Mouse (Mus musculus) ES-Bruce4 (cell line): ENCODE measurements around the gene Prrx2. TPM values are rescaled to one million over a fixed set of nuclear protein-coding genes. Genes with fewer than 3 reads are reported as not detected.

Experiments
- H3K27ac ChIP-seq: 2 replicates; pipeline ENCODE4 v1.5.1; 2012; ENCODE audit warnings: low read length, inconsistent platforms; ENCODE audit not compliant: insufficient read depth
- H3K27me3 ChIP-seq: 2 replicates; pipeline ENCODE4 v1.6.1; 2012; ENCODE audit warnings: mild to moderate bottlenecking, low read length, inconsistent platforms; ENCODE audit not compliant: control insufficient read depth, poor library complexity, insufficient read depth, severe bottlenecking
- H3K36me3 ChIP-seq: 2 replicates; pipeline ENCODE4 v1.6.1; 2012; ENCODE audit warnings: inconsistent platforms, mild to moderate bottlenecking, low read length, moderate library complexity; ENCODE audit not compliant: control insufficient read depth, poor library complexity, insufficient read depth, severe bottlenecking
- H3K4me1 ChIP-seq: one replicate; pipeline ENCODE4 v1.8.1; 2011; ENCODE audit warnings: low read length; ENCODE audit not compliant: control insufficient read depth, insufficient read depth
- H3K4me3 ChIP-seq: 2 replicates; pipeline ENCODE4 v1.5.1; 2011; ENCODE audit warnings: low read depth, mild to moderate bottlenecking, low read length
- H3K9ac ChIP-seq: 2 replicates; pipeline ENCODE4 v1.6.1; 2012; ENCODE audit warnings: low read depth, mild to moderate bottlenecking, inconsistent platforms; ENCODE audit not compliant: poor library complexity, severe bottlenecking
- H3K9me3 ChIP-seq: replicated peaks from 2 replicates; pipeline ENCODE4 v1.6.1; 2012; ENCODE audit warnings: mild to moderate bottlenecking, low read length, inconsistent platforms; ENCODE audit not compliant: control insufficient read depth, poor library complexity, insufficient read depth, severe bottlenecking
- CTCF ChIP-seq: IDR thresholded peaks from one replicate; pipeline ENCODE4 v1.8.1; 2011; ENCODE audit warnings: low read depth, low read length
- EP300 ChIP-seq: IDR thresholded peaks from 2 replicates; pipeline ENCODE4 v1.6.1; 2011; ENCODE audit warnings: low read depth, low read length; ENCODE audit not compliant: insufficient read depth
- POLR2A ChIP-seq: IDR thresholded peaks from one replicate; pipeline ENCODE4 v1.8.1; 2011; ENCODE audit warnings: low read length; ENCODE audit not compliant: insufficient read depth
- polyA plus RNA-seq: library from polyadenylated mRNA; stranded (reverse); fragments of >200 nt; gene quantifications from 2 replicates; pipeline ENCODE4 v1.2.4, GENCODE M21; 2011; ENCODE audit warnings: low read depth; ENCODE audit not compliant: missing spikeins, insufficient read depth, insufficient read length

Prrx2 gene
- polyA plus RNA-seq, 1 experiment: 6.5 TPM

GRCm38 (mm10) chr2:30805983-30806382 is 28.8 kb upstream of the Prrx2 start:
- Histone ChIP-seq H3K27ac (peak overlapping the region; percentile 71), H3K9me3 (no peaks in the 10 kb centered on the region), H3K9ac (peak overlapping the region; percentile 41; the same call in 1 of the 2 replicates), H3K27me3 (no peaks in the 10 kb centered on the region), H3K4me3 (no peak overlapping the region), H3K4me1 (peaks cover 2% of the 10 kb centered on the region), H3K36me3 (peaks cover 4% of the 10 kb centered on the region)
- no peak for TF ChIP-seq EP300
- no peak for TF ChIP-seq CTCF
- no peak for TF ChIP-seq POLR2A

- TF ChIP-seq POLR2A (no peak), CTCF (no peak), EP300 (no peak)
- H3K9me3 ChIP-seq: no peaks in the 10 kb centered on the region
- H3K4me3 ChIP-seq: peak overlapping the region; percentile 87
- H3K27ac ChIP-seq: peak overlapping the region; percentile 47
- no peaks in the 10 kb centered on the region for H3K27me3 ChIP-seq
- peaks cover 2% of the 10 kb centered on the region for H3K4me1 ChIP-seq
- peak overlapping the region; percentile 41 for H3K9ac ChIP-seq
- H3K36me3 ChIP-seq: peaks cover 9% of the 10 kb centered on the region
Observed at GRCm38 (mm10) chr2:30807147-30807647, 27.6 kb upstream of the Prrx2 start.

GRCm38 (mm10) chr2:30807648-30808295 is 27.0 kb upstream of the Prrx2 start, which contains the start of gene Ntmt1:
Gene Ntmt1, plus strand, starts transcription at chr2:30807826.
- H3K27ac ChIP-seq: peak within 1 kb of the TSS; percentile 59
- no peak for TF ChIP-seq CTCF
- TF ChIP-seq EP300: no peak
- TF ChIP-seq POLR2A: peak; percentile 66
- peaks cover 2% of the 10 kb centered on the region for H3K4me1 ChIP-seq
- no peaks in the 10 kb centered on the region; the same call in 1 of the 2 replicates for H3K9me3 ChIP-seq
- H3K4me3 ChIP-seq: peak within 1 kb of the TSS; percentile 87
- H3K27me3 ChIP-seq: no peaks in the 10 kb centered on the region
- peaks cover 15% of the 10 kb centered on the region for H3K36me3 ChIP-seq
- H3K9ac ChIP-seq: peak within 1 kb of the TSS; percentile 62

- no peak for TF ChIP-seq CTCF
- no peak for TF ChIP-seq EP300
- TF ChIP-seq POLR2A: no peak
- Histone ChIP-seq H3K27ac (0 out of 2 replicates have a peak overlapping the region, but pooled peaks have one; percentile 1), H3K4me3 (peak overlapping the region; percentile 86), H3K9ac (peak overlapping the region; percentile 62), H3K27me3 (no peaks in the 10 kb centered on the region), H3K4me1 (peaks cover 2% of the 10 kb centered on the region), H3K36me3 (peaks cover 20% of the 10 kb centered on the region), H3K9me3 (peaks cover 2% of the 10 kb centered on the region; the same call in 1 of the 2 replicates)
Observed at GRCm38 (mm10) chr2:30808296-30808655, 26.5 kb upstream of the Prrx2 start.

- Histone ChIP-seq H3K36me3 (peaks cover 23% of the 10 kb centered on the region), H3K9me3 (peaks cover 2% of the 10 kb centered on the region; the same call in 1 of the 2 replicates), H3K27me3 (no peaks in the 10 kb centered on the region), H3K9ac (no peak overlapping the region), H3K4me3 (peak overlapping the region; percentile 19; the same call in 1 of the 2 replicates), H3K4me1 (peaks cover 2% of the 10 kb centered on the region), H3K27ac (no peak overlapping the region)
- TF ChIP-seq POLR2A (no peak), EP300 (no peak), CTCF (no peak)
Observed at GRCm38 (mm10) chr2:30809503-30809902, 25.3 kb upstream of the Prrx2 start.

- Histone ChIP-seq H3K9me3 (peaks cover 2% of the 10 kb centered on the region; the same call in 1 of the 2 replicates), H3K36me3 (peaks cover 28% of the 10 kb centered on the region), H3K4me3 (no peak overlapping the region), H3K27me3 (no peaks in the 10 kb centered on the region), H3K27ac (no peak overlapping the region), H3K9ac (no peak overlapping the region), H3K4me1 (peaks cover 4% of the 10 kb centered on the region)
- no peak for TF ChIP-seq EP300
Observed at GRCm38 (mm10) chr2:30810573-30810972, 24.2 kb upstream of the Prrx2 start.
